Mouse (Mus musculus) lung, postnatal 25 days (tissue): ENCODE measurements around the gene Tmem233.

Experiments used
- DNase-seq: peaks from one replicate; pipeline ENCODE4 v3.0.0; 2022; ENCODE audit warnings: low spot score

Tmem233 gene

DNA sequence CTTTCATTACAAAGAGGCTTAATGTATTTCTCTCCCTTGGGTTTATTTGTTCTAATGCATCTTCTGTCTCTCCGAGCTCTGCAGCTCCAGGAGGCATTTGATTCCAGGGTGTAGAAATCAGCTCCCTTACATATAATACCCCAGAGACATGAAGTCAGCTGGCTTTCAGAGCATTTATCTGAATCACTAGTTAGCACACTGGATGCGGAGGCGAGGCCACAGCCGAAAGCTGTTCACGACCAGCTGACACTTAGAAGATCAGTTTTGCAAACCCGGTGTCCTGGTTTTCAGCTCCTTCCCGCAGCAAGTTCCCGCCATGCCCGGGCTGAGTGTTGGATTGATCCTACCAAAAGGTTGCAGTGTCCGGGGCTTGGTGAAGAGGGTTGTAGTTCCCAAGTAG lies 78.8 kb downstream of the Tmem233 start:
- no peak for DNase-seq

DNA sequence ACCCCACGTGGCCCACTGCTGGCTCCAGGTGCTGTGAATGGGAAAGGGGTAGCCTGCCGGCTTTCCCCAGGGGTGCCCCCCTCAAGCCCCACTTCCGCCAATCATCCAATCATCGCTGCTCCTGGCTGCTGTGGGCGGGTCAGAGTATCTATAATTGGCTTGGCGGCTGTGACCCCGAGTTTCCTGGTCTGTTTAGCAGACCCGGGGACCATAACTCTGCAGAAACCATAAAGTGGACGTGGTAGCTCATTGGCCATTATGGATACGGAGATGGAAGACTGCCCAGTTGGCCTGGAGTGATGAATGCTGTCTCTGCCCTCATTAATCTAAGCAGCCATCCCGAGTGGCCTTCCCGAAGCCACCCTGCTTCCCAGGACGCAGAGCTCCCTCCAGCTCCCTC lies 79.2 kb downstream of the Tmem233 start:
- DNase-seq: no peak

DNA sequence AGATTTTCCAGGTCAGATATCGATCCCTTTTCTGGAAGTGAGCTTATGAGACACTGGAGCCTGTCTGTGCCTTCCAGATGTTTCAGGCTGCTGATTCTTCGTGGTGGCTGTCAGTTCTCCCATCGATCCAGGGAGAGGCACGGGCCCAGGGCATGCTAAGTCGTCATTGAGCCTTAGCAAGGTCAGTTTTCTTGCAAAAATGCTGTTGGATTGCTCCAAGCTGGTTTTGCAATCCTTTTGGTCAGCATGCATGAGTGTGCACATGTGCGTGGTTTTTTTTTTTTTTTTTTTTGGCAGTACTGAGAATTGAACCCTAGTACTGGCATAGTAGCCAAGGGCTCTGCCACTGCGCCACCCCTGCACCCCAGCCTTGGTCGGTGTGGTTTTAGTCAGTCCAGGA lies 79.9 kb downstream of the Tmem233 start:
- DNase-seq: no peak

DNA sequence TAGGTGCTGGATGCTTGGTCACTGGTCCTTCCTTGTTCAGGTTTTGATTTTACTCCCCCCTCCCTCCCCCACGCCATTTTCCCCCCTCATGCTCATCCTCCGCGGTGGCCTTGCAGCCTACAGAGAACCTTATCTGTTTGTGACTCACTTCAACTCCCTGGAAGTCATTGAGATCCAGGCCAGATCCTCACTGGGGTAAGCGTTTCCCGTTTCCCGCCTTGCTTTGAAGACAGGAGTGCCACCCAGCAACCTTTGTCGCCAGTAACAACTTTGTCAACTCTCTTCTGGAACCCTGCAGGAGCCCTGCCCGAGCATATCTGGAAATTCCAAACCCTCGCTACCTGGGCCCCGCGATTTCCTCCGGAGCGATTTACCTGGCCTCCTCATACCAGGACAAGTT lies 85.7 kb downstream of the Tmem233 start:
- no peak for DNase-seq

DNA sequence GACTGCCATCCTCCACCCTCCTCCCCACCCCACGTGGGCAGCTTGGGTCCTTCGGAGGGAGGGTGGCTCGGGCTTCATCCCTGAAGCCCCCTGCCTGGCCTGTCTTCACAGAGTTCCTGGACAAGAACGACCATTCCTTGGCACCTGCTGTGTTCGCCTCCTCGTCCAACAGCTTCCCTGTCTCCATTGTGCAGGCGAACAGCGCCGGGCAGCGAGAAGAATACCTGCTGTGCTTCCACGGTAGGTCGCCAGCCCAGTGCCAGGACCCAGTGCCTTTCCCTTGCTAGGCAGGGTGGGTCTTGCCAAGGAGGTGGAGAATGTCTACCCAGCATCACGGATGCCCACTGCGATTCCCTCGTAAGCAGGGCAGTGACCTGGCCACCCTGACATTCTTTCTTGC lies 88.9 kb downstream of the Tmem233 start:
- no peak for DNase-seq

DNA sequence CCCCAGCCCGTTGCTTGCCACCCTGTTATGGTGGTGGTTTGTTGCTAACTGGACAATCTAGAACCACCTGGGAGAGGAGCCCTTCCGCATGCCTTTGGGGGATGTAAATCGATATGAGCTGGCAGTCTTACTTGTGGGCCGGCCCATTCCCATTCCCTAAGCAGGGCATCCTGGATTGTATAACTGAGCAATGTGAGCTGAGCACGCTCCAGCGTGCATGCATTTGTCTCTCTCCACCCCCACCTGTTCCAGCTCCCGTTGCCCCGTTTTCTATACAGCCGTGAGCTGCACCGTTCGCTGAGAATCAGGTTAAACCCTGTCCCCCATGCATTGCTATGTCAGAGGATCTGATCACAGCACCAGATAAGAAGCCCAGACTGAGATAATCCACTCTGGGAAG lies 91.3 kb downstream of the Tmem233 start:
- no peak for DNase-seq
